Mouse (Mus musculus): ENCODE data around the gene Cpb1.

Gene Cpb1

DNA sequence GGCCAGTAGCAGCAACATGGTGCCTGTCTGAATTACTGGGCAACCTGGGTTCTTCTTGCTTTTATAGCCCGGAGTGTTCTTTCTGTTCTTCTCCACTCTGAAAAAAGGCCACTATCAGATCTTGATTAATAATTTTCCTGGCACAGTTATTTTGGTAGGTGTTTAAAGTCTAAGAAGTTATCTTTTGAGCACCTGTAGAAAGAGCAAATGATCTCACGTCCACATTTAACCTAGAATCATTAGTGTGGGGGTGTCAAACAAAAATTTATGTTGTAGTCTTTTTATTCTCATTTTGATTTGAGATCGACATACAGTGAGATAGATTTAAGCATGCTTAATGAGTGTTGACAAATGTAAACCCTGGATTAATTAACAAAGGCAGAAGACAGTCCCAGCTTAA is at the start of gene Cpb1:
Gene Cpb1 (minus strand): TSS at position 101 of the 400 bp plus-strand sequence.
- no peak for DNase-seq

- no peak for DNase-seq
Measured at GRCm38 (mm10) chr3:20317233-20317632, 41.7 kb upstream of the Cpb1 start.

DNA sequence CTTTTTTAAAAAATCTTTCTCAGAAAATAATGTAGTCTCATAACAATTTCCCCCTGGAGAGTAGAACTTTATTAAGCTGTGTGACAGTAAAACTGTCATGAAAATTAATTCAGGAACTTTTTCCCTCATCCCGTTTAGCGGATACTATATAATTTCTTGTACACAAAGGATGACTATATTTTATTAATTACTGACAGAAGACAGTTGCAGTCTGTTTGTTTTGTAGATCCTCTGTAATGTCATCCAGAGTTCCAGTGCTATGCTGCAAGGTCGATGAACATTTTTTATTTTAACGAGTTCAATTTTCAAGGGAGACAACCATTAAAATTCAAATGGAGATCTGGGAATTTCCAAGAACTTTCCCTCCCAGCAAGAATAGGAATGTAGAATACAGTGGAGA is 33.6 kb upstream of the Cpb1 start:
- DNase-seq = no peak

GRCm38 (mm10) chr3:20307256-20307655 is 31.7 kb upstream of the Cpb1 start:
- DNase-seq = no peak

- peak; percentile 1 for DNase-seq
Measured at GRCm38 (mm10) chr3:20304758-20305352, 29.3 kb upstream of the Cpb1 start.

DNA sequence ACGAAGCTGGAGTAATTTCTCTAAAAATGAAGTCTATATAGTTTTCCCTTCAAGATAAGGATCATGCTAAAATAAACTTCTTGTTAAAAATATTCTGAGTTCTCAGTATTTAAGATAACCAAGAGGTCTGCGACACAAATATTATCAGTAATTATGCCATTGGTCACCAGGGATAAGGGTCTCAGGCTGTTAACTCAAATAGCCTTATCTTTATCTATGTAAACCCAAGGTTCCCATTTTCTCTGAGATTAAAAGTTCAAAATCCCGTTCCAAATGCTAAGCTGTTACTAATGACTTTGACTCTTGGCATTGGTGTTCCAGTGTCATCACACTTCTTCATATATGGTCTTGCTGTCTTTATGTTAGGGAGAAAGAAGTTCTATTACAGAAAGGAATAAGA is 20.0 kb upstream of the Cpb1 start:
- DNase-seq = no peak

DNA sequence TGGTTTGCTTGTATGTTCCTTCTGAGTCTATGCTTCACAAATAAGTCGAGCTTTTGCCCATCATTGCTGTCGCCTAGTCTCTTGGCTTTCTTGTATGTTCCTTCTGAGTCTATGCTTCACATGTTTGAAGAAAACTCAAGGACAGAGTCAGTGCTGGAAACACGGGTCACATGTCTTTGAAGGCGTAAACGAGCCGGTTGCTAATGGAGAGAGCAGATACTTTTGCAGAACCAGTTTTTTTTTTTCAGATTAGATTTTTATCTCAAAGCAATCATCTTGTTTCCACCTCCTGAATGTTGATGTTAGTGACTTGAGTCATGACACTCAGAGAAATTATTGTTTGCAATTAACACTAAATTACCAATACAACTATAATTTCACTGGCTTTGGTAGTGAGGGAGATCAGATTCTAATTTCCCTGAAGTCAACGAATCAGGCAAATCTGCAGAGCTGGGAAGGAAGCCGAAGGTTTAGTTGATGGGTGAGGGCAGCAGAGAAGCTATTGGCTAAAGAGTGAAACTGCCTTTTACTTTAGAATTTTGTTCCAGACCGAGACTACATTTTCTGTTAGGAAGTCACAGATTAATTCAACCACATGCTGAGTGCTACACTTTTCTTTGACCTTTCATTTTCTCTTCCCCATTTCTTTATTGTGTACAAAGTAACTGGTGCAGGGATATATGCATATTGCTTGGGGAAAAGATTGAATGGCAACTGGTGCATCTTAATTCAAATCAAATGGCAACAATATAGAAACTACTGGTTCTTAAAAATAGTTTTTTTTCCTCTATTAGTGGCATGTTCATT is 19.2 kb upstream of the Cpb1 start:
- DNase-seq = no peak

DNA sequence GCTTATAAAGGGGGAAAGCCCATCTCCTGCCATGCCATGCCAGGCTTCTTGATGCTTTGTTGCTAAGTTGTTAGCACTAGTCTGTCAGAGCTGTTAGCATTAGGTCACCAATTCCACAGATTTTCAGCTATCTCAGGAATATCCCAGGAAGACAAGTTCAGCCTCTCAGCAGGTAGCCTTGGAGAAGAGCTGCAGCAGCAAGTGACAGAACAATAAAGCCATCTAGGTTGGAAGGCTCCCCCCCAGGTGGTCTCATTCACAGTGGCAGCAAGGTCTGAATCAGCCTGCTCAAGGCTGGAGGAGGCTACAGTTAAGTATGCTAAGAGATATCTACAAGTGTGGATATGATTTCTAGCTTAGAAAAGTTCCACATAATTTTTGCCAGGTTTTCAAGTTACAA is 15.8 kb upstream of the Cpb1 start:
- no peak for DNase-seq

GRCm38 (mm10) chr3:20288761-20289160 is 13.2 kb upstream of the Cpb1 start:
- DNase-seq = no peak

DNA sequence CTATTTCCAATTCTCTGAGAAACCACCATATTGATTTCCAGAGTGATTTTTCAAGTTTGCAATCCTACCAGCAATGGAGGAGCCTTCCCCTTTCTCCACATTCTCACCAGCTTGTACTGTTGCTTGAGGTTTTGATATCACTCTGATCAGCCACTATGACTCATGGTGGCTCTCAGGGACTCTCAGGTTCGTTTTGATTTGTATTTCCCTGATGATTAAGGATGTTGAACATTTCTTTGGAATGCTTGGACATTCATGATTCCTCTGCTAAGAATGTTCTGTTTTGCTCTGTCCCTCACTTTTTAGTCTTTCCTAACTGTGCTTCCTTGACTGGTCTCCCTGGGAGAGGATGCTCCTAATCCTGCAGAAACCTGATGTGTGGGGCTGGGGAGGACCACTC is 6.3 kb upstream of the Cpb1 start:
- DNase-seq = no peak

DNA sequence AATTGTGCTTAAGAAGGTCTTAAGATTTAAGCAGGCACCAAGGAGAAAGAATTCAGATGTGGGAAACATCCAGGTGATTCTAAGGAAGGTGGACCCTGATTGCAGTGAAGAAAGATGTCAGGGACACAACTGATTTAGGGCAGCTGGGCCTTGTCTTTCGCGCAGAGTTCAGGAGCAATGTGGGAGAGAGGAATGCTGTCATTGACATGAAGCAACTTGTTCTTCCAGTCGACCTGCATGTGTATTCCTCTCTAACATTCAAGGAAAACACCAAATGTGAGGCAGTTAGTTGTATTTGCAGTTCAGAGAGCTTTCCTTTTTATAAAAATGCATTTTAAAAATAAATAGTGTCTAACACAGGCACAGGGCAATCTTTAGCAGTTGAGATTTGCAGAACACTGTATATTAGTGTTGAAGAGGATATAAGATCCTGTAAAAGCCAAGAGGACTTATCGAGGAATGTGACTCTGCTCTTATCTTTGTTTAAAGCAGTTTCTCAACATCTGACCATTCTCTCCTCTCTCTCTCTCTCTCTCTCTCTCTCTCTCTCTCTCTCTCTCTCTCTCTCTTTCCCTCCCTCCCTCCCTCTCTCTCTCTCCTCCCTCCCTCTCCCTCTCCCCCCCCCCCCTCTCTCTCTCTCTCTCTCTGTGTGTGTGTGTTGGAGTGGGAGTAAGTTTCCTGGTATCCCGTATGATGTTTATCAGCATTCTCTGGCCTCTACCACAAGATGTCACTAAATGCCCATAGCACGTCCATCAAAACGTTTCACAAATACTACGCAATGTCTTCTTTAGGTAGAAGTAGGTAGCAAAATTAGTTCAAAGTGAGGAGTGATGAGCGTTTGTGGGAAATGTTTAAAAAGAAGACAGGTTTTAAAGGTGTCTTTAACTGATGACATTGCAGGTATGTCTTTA is 20.7 kb downstream of the Cpb1 start:
- no peak for DNase-seq

DNA sequence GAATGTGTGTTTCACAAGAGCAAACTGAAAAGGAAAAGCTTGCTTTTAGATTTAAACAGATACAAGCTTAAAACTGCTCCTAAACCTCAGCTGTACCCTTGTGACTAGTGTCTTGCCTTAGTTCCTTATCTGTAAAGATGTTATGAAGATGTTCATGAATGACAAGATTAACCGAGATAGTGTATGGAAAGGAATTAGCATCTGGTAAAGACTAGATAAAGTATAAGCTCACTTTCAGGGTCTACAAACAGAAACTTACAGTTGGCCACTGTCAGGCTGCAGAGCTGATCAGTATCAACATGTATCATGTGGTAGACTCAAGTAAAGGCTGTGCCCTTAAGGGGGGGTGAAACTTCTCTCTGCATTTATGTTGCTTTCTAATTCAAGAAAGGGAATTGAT is 31.6 kb downstream of the Cpb1 start:
- DNase-seq = no peak

DNA sequence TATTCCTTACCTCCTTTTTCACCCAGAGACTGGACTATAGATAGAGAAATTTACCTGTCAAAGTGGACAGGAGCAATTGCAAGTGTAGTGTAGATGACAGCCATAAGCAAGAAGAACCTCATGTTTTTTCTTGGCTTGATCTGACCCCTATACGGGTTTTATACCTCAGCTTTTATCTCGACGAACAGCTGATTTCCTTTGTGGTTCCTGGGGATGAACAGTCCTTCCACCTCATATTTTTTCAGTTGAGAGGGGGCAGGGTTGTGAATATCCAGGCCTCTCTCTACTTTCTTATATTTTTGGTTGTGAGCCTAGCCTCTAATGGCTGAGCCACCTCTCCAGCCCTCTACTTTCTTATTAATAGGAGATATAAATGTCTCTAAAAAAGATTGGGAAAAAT is 33.5 kb downstream of the Cpb1 start, which contains the start of gene Cpa3:
Gene Cpa3 (minus strand): TSS at position 132 of the 400 bp plus-strand sequence.
- no peak for DNase-seq

GRCm38 (mm10) chr3:20239741-20240140 is 35.8 kb downstream of the Cpb1 start:
- DNase-seq = no peak

- DNase-seq = no peak
Measured at GRCm38 (mm10) chr3:20236965-20237364, 38.6 kb downstream of the Cpb1 start.

DNA sequence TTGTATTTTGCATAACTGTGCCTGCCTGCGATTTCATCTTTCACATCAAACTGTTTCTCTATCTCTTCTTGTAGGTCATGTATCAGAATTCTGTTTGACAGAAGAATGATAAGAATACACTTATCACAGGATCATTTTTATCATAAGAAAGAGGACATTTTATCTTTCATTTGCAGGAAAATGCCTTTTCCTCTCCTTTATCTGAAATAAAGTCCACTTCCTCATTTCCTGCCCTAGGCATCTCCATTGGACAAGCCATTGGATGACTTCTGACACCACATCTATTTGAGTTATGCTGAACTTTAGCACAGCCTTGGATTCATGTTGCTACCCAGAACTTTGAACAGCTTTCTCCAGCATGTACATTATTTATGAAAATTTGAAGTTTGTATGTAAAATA is 46.5 kb downstream of the Cpb1 start:
- no peak for DNase-seq

- DNase-seq = no peak
Measured at GRCm38 (mm10) chr3:20225429-20225828, 50.1 kb downstream of the Cpb1 start.

- no peak for DNase-seq
Measured at GRCm38 (mm10) chr3:20222926-20223698, 52.4 kb downstream of the Cpb1 start.

- no peak for DNase-seq
Measured at GRCm38 (mm10) chr3:20222136-20222535, 53.4 kb downstream of the Cpb1 start.

DNA sequence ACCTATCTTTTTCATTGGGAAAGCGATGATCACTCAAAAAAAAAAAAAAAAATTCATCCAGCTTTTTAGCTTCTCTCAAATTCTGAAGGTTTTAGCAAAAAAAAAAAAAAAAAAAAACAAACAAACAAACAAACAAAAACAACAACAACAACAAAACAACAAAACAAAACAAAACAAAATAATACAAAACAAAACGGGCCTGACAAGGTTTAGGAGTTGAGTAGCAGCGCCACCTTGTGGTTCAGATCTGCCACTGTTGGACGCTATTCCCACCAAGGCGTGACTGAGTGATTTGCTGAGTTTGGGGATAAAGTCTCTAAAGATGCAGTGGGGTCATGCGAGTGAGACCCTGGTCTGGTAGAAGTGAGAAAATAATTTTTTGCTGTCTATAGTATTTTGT is 76.7 kb downstream of the Cpb1 start:
- DNase-seq = peak; percentile 19
